Mouse (Mus musculus) megakaryocyte, adult 5-6 weeks (primary cell): ENCODE results near the gene Pck1. TPM values are rescaled to one million over a fixed set of nuclear protein-coding genes. Genes with fewer than 3 reads are reported as not detected.
A peak's percentile ranks its signal among the peaks of the same experiment; 100 is the strongest.

ENCODE experiments used
- ATAC-seq: 2 replicates; pipeline ENCODE4 v1.8.0; 2016; ENCODE audit warnings: mild to moderate bottlenecking, inconsistent platforms; ENCODE audit not compliant: poor library complexity, severe bottlenecking
- total RNA-seq, 2 experiments: library from RNA; stranded (forward) in 1 of 2; stranded (reverse) in 1 of 2; fragments of 153-499, 151-499 nt in 1 of 2; fragments of 221-1000, 200-1000 nt in 1 of 2; gene quantifications; 2 replicates each; pipeline versions ENCODE4 v1.2.3 to v1.2.4; 2015 to 2017

Gene Pck1
- total RNA-seq, 2 experiments from 2014 or later: not detected

DNA sequence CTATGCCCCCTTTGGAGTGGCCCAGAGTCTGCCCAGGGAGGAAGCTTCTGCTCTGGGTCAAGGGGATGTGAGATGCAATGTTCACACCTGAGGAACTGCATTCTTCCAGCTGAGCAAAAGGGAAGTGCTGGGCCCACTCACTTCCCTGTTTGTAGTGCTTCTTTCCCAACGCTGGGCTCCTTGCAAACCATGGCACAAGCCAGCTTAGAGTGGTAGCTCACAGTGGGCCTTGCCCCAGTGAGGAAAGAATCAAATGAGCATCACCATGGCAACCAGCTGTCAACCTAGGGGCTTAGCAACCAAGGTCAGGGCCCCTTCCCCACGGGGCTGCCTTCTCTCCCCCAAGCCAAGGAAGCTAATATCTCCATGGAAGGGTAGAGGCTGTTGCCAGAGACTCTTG is 20.2 kb downstream of the Pck1 start:
- peak; percentile 78 for ATAC-seq

GRCm38 (mm10) chr2:173173521-173174511 is 21.0 kb downstream of the Pck1 start:
- no peak for ATAC-seq

GRCm38 (mm10) chr2:173174569-173174968 is 21.7 kb downstream of the Pck1 start:
- ATAC-seq: no peak

- ATAC-seq: no peak
Measured at GRCm38 (mm10) chr2:173175703-173176102, 22.9 kb downstream of the Pck1 start.

DNA sequence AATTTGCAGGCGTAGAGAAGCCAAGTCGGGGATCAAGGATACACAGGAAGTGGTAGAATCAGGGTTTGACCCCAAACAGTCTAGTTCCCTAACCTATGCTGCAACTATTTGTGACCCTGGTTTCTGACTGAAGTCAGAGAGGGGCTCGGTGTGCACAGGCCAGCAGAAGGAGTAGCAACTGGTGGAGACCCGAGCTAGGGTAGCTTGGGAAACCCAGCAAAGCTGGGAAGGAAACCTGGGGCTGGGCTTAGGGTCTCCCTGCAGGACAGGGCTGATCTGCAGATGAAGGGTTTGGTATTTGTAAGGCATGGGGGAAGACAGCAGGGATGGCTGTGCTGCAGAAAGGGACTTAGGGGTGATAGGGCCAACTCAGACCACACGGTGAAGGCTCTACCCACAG is 24.6 kb downstream of the Pck1 start:
- peak; percentile 26; the same call in 1 of the 2 replicates for ATAC-seq

GRCm38 (mm10) chr2:173177951-173178350 is 25.1 kb downstream of the Pck1 start:
- ATAC-seq: no peak

- no peak for ATAC-seq
Measured at GRCm38 (mm10) chr2:173179046-173179445, 26.2 kb downstream of the Pck1 start.

DNA sequence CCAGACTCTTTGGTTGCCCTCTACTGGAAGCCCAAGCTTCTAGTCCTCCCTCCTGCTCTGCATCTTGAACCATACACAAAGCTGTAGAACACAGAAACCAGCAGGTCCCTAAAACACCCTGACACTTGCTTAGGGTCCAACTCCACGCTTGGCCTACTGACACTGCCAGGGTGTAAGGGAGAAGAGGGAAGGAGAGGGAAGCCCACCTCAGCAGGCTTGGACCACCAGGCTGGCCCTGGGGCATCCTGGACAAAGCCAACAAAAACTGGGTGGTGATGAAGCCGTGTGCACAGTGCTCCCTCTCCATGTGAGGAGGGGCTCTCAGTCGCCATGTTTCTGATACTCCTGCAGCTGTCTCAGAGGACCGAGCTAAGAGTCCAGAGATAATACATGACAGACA is 27.2 kb downstream of the Pck1 start:
- no peak for ATAC-seq

GRCm38 (mm10) chr2:173180721-173181388 is 28.0 kb downstream of the Pck1 start:
- no peak for ATAC-seq

GRCm38 (mm10) chr2:173181486-173181885 is 28.6 kb downstream of the Pck1 start:
- no peak for ATAC-seq

DNA sequence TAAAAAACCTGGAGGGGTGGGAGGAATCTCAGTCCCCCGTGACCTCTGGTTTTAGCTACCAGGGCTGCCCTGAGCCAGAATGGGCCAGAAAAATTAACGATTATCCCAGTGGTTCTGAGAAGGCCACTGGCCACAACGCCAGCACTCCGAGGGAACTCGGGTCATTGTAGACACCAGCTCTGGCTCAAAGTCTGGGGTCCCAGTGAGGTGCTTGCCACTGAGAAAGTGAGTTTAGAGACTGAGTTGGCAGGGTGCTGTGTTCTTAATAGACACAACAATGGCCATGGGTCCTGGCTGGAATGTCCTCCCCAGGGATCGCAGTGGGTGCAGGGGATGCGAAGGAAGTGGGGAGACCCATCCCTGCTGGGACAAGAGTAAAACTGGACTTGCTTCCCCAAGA is 29.1 kb downstream of the Pck1 start:
- ATAC-seq: no peak

- no peak for ATAC-seq
Measured at GRCm38 (mm10) chr2:173182796-173183195, 29.9 kb downstream of the Pck1 start.

DNA sequence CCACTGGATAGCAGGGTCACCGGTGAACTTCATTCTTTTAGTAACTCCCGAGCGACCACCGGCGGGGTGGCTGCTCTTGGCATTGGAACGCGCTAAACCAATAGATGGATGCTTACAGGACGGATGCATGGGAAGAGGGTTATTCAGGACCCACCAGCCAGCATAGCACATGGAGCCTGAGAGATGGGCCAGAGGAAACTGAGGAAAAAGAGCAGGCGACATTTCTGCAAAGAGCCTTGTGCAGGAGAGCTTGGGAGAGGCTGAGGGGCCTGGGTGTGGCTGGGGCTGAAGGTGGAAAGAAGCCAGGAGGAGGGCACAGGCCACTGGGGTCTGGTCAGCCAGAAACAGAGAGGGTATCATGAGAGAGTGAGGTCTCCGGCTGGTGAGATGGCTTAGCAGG is 30.5 kb downstream of the Pck1 start:
- ATAC-seq: no peak

- peak; percentile 56 for ATAC-seq
Measured at GRCm38 (mm10) chr2:173183836-173184460, 31.1 kb downstream of the Pck1 start.

GRCm38 (mm10) chr2:173184475-173185080 is 31.7 kb downstream of the Pck1 start:
- no peak for ATAC-seq

GRCm38 (mm10) chr2:173185282-173185681 is 32.4 kb downstream of the Pck1 start:
- no peak for ATAC-seq

DNA sequence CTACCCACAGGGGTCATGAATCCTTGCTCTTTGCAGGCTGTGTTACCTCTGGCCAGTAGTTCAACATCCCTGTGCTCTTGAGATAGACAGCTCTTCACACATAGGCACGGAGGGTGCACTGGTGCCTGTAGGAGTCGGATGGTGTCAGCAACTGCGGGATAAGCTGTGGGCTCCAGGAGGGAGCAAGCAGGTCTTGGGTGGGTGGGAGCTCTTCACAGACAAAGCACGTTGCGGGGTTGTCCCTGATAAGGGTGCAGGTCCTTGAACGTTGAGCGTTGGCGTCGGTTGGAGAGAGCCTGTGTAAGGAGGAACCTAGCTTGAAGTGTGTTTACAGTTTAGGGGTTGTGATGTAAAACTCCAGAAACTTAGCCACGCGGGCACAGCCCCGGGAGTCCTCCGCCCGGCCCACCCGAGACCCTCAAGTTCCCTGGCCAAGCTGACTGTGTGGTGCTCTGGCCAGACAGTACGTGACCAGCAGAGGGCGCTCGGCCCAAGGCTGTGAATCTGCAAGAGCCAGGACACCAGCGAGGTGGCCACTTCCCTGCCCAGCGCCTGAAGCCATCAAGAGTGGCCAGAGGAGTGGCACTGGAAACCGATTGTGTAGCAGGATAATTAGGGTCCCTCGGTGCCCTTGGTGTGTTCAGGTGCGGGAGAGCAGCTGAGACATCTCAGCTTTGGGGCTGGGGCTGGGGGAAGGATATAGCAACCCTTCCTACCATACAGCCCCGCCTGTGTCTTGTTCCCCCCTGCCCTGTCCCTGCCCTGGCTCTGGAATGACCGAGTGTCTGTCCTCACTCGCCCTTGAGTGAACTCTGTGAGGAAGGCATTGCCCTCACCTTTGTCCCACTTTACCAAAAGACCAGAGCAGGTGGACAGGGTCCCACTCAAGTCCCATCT is 33.4 kb downstream of the Pck1 start:
- peak; percentile 92 for ATAC-seq

- ATAC-seq: no peak
Measured at GRCm38 (mm10) chr2:173187182-173187855, 34.5 kb downstream of the Pck1 start.

DNA sequence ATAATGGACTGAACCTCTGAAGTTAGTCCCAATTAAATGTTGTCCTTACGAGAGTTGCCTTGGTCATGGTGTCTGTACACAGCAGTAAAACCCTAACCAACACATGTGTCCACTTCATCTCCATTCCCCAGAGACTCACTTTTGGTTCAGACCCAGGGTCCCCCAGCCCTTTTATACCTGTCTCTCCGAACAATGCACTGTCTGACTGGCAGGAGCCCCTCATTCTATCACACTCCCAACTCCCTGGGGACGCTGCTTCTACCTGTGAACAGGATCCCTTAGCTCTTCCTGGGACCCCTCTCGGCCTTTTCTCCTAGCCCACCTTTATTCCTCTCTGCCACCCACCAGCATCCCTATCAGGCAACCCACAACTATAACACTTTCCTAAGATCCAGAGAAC is 41.9 kb downstream of the Pck1 start:
- no peak for ATAC-seq
